Mouse (Mus musculus) megakaryocyte, embryonic 14.5 days (primary cell): ENCODE measurements around the gene Ppp1r27.

ENCODE experiments used
- FLI1 ChIP-seq: IDR thresholded peaks from 2 replicates; pipeline ENCODE4 v1.6.1; 2012; ENCODE audit warnings: low read length, inconsistent platforms, mixed read lengths
- GATA1 ChIP-seq: IDR thresholded peaks from 3 replicates; pipeline ENCODE4 v1.6.1; 2012; ENCODE audit warnings: mixed read lengths, low read length, inconsistent platforms, borderline replicate concordance

DNA sequence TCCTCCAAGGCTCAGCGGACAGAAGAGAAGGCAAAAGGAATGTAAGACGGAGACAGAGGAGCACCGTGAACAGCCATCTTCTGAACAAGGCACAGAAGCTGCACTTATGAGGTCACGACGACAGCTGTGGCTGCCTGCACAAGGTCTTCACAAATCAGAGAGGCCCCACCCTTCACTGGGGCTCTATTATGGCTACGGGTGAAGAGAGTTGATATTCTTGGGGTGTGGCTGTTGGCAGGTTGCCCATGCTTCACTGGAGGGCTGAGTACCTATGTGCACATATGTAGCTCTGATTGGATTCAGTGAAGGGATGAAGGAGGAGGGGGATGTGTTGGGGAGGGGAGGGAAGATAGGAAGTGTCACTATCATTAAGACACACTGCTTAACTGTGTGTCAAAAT, 32.4 kb downstream of the Ppp1r27 start:
- TF ChIP-seq FLI1 (no peak), GATA1 (no peak)
